Mouse (Mus musculus): Measurements from ENCODE around the gene Hormad2.

Hormad2 gene

GRCm38 (mm10) chr11:4299735-4300474 lies 141.0 kb downstream of the Hormad2 start:
- DNase-seq = no peak

- DNase-seq = no peak
Measured at GRCm38 (mm10) chr11:4299191-4299590, 141.7 kb downstream of the Hormad2 start.

DNA sequence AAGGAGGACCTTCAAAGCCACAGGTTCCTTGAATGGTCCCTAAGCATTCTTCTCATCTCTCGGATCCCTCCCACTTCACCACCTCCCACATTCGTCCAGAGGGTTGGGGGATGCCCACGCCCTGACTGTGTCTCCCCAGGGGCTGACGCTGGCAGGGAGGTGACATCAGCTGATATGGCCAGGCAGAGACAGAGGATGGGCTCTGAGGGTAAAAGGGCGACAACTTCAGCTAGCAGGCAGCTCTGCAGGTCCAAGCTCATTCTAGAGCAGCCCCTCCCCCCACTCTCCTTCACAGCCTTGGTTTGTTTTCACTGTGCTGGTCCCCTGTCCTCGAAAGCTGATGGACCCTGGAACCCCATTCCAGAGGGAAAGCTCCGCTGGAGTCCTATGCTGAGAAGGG lies 142.3 kb downstream of the Hormad2 start:
- no peak for DNase-seq

GRCm38 (mm10) chr11:4297753-4298152 lies 143.2 kb downstream of the Hormad2 start:
- no peak for DNase-seq

DNA sequence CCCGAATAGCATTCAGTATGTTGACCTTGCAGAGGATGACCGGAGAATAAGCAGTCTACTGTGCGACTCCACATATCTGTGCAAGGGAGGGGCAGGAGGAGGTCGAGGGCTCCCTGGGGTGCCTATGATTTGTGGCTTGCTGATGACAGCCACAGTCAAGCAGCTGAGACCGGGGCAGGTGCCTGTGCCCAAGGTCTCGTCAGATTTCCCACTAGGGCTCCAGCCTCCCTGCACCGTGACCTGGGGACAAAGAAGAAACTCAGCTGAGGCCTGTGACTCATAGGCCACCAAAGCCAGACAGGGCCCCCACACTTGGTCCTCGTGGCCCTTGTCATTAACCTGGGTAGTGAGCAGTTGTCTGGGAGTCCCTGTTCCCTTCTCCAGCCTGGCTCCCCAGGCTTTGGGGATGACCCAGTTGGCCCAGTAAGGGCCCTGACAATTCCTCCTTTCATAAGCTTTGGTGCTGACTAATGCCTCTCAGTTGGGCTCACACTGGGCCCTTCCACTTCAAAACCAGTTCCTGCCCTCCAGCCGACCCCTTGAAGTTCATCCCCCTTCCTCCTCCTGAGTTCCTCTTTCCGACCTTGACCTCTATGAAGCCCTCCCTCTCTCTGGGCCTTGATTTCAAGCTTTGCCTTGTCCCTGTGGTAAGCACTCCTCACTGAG lies 144.2 kb downstream of the Hormad2 start:
- DNase-seq = no peak

Measured in cerebellum, adult 11-12 months (tissue).